Mouse (Mus musculus) ES-E14 (cell line): Measurements from ENCODE around the gene Anks1b.

Source experiments
- ZC3H11A ChIP-seq: IDR thresholded peaks from 2 replicates; pipeline ENCODE4 v1.6.1; 2012; ENCODE audit warnings: low read depth, mild to moderate bottlenecking, inconsistent platforms, low read length, borderline replicate concordance
- ZNF384 ChIP-seq: IDR thresholded peaks from 2 replicates; pipeline ENCODE4 v1.6.1; 2012; ENCODE audit warnings: low read depth, low read length, inconsistent platforms

GRCm38 (mm10) chr10:90864599-90864889 lies 991.2 kb downstream of the Anks1b start:
- TF ChIP-seq ZNF384 (no peak), ZC3H11A (no peak)
